Mouse (Mus musculus) embryo, embryonic 9.5 days (tissue): ENCODE measurements around the gene Ugt2b36.
"Not testable (repeated sequence)": the region's sequence is repeated elsewhere in the genome, so short reads cannot be mapped to it uniquely, and the experiment has no call there.

Experiments
- DNase-seq: peaks from one replicate; pipeline ENCODE4 v3.0.0-alpha.2; 2017; ENCODE audit errors: extremely low spot score

The Ugt2b36 gene

DNA sequence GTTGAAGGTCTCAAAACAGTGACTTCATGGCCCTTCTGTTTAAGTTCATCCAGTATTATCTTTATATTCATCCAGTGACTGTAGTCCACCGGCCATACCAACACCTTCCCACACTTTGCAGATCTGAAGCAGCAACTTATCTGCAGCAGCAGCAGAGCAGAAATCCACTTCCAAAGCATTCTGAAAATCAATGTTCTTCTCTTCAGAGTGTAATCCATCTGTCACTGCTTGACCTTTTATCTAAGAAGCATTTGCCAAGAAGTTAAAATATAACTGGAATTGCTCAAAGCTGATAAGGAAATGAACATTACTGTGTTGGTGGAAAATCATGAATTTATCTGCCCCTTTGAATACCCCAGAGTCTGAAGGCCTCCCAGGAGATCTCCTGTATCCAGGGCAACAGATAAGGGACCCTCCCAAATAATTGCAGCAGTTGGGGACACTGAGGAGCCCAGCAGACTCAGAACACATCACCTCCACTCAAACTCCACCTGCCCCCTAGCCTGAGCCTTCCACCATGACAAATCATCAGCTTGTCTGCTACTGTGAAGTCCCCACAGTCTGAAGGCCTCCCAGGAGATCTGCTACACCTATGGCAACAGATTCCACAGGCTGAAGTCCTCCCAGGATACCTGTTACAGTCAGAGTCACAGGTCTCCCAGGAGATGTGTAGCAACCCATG lies at the start of gene Ugt2b36:
Ugt2b36 (minus strand) TSS at position 210 of the 682 bp plus-strand sequence.
- no peak for DNase-seq

DNA sequence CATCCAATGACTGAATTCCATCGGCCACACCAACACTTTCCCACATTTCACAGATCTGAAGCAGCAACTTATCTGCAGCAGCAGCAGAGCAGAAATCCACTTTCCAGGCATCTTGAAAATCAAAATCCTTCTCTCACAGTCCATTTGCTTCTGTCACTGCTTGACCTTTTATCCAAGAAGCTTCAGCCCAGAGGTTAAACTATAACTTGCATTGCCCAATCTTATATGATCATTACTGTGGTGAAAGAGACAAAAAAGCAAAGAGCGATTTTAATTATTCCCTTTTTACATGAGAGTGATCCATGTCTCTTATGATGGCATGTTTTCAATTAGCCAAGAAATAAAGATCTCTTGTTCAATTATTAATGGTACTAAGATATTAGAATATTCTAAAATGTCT lies 47.8 kb upstream of the Ugt2b36 start, which contains the start of gene Ugt2b5:
Ugt2b5 (minus strand) TSS at position 123 of the 400 bp plus-strand sequence.
- DNase-seq = not testable (repeated sequence)

DNA sequence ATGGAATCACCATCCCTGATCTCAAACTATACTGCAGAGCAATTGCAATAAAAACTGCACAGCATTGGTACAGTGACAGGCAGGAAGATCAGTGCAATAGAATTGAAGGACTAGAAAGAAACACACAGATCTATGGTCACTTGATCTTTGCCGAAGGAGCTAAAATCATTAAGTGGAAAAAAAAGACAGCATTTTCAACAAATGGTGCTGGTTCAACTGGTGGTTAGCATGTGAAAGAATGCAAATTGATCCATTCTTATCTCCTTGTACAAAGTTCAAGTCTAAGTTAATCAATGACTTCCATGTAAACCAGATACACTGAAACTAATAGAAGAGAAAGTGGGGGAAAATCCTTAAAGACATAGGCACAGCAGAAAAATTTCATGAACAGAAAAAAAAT lies 11.3 kb upstream of the Ugt2b36 start:
- DNase-seq = not testable (repeated sequence)

DNA sequence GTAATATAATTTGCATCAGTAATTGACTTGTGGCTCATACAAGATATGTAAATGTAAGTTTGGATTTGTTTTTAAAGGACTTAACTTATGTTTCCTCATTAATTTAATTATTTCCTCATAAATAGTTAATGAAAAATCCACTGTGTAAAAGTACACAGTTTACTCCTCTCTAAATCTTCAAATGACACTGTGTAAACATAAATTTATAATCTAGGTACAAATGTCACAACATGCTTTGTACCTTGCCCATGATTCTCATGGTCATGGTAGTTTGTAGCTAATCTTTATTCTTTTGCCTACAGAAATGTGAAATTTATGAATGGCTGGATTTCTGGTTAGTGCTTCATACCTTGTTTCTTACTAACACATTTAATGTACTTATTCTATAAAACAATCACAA lies 1.2 kb downstream of the Ugt2b36 start:
- no peak for DNase-seq

DNA sequence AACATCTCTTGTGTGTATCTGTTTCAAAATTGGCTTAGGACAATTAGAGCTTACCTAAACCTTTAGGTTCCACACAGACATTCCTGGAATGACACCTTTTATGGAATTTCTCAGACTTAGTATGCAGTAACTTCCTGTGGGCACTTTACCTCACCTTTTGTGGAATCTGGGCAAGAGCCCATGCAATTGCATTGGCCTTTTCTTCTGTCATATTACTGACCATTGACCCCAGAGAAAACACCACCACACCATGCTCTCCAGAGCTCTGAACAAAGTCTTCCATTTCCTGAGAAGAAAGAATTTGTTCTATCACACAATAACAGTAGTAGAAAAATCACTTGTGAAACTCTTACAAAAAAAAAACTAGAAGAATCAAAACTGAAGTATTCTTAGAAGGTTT lies 3.1 kb downstream of the Ugt2b36 start:
- no peak for DNase-seq

DNA sequence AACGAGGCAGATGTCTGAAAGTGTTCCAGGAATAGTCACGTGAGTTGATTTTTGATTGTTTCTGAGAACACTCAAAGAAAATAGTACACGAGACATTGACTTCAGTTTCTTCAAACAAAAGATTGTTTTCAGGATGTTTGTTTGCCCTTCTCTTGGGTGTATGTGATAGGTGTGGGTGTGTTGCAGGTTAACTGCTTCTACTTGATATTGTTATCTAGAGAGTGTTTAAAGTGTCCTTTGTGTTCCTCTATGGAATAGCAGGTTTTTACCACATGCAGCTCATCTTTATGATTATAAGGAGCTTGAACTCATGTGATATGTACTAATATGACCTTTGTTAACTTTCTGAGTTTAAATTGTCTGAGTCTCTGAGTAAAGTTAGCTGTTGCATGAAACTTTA lies 6.1 kb downstream of the Ugt2b36 start:
- DNase-seq = no peak

DNA sequence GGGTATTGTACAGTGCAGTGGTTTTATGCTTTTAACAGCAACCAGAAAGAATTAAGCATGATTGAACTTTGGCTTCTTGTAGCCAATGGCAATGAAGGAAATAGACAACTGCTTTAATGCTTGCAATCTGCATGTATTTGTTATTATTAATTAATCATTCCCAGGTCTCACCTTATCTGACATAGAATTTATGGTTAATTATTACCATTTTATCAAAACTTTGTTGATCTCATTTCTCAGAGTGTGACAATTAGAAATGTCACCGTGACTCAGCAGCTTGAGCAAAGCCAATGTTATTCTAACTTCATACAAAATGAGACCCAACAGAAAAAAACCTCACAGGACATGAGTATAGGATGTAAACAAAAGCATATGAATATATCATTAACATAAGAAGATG lies 61.7 kb downstream of the Ugt2b36 start:
- DNase-seq = no peak

DNA sequence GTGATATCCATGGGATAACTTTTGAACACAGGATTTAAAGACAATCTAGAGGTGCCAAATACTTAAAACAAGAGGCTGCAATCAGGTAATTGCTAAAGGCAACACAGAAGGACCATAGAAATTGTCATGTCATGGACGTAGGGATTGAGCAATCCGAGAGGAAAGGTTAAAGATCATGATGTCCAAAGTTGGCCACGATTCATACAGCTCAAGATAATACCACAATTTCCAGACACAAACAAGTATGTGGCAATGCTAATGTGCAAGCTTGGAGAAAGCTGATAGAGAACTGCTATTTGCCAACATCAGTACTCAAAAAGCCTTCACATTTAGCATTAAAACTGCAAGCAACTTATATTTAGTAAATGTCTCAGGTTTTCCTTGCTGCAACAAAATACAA lies 65.0 kb downstream of the Ugt2b36 start:
- DNase-seq = no peak
